Mouse (Mus musculus): ENCODE results near the gene 2310011J03Rik.

GRCm38 (mm10) chr10:80271186-80271843 is 49.0 kb downstream of the 2310011J03Rik start:
- TF ChIP-seq CTCF (IDR thresholded peaks at IDR 0.05; ENCODE audit: low read depth, low read length) = no peak
- TF ChIP-seq POLR2A (IDR thresholded peaks at IDR 0.05; ENCODE audit: insufficient read depth, low read length) = no peak
- TF ChIP-seq EP300 (IDR thresholded peaks at IDR 0.05; ENCODE audit: insufficient read depth, low read depth, low read length) = no peak

Measured in ES-Bruce4 (cell line).